8 mouse cellular contexts compared by ENCODE assay signal in genomic region chr9:118389481-118390334, GRCm38 (mm10).
A peak's percentile ranks its signal among the peaks of the same experiment; 100 is the strongest.
DNase-seq lines count a peak whose midpoint lies in the region; ATAC-seq and TF ChIP-seq lines count a peak whose summit lies in the region.

No protein-coding gene starts in this region.

- H3K9me3 ChIP-seq in heart, embryonic 13.5 days: no peaks in the 10 kb centered on the region
- no peaks in the 10 kb centered on the region for H3K9me3 ChIP-seq in liver, embryonic 14.5 days (ENCODE audit: control insufficient read depth, low read length)

- no peak for DNase-seq in layer of hippocampus, adult 2 months (ENCODE audit: low spot score in 2 of 2)
- DNase-seq in layer of hippocampus, postnatal 25 days (ENCODE audit: extremely low spot score in 1 of 2, low spot score in 1 of 2): no peak
- peak; percentile 52 for DNase-seq in embryo, embryonic 10 days (ENCODE audit: low spot score)
- DNase-seq in liver, embryonic 14.5 days (ENCODE audit: low read depth in 3 of 3, low spot score in 3 of 3): no peak
- DNase-seq in retina, postnatal 1 day: peak; percentile 30
- no peak for DNase-seq in right cerebral cortex, adult 2 months (ENCODE audit: low spot score in 2 of 2)
- DNase-seq in left cerebral cortex, adult 9 months (ENCODE audit: low spot score in 2 of 2): no peak

- ATAC-seq in heart, embryonic 13.5 days (ENCODE audit: extremely low read depth, insufficient number of reproducible peaks, low FRiP score, low TSS enrichment): no peak
- no peak for ATAC-seq in liver, embryonic 14.5 days (ENCODE audit: insufficient read depth)

- peak overlapping the region; percentile 61 for H3K9ac ChIP-seq in heart, embryonic 13.5 days
- no peak overlapping the region for H3K9ac ChIP-seq in liver, embryonic 14.5 days (replicated peaks)

- no peak overlapping the region for H3K27ac ChIP-seq in layer of hippocampus, adult 2 months
- no peak overlapping the region for H3K27ac ChIP-seq in heart, embryonic 13.5 days (replicated peaks)
- no peak overlapping the region for H3K27ac ChIP-seq in liver, embryonic 14.5 days

- no peak for TF ChIP-seq EP300 in liver, embryonic 14.5 days (IDR thresholded peaks at IDR 0.05; ENCODE audit: low read depth)

- TF ChIP-seq CTCF in layer of hippocampus, adult 2 months (conservative IDR thresholded peaks at IDR 0.05): no peak
- no peak for TF ChIP-seq CTCF in liver, embryonic 14.5 days (IDR thresholded peaks at IDR 0.05; ENCODE audit: low read depth)

- H3K4me1 ChIP-seq in heart, embryonic 13.5 days: peaks cover 13% of the 10 kb centered on the region
- H3K4me1 ChIP-seq in liver, embryonic 14.5 days (replicated peaks; ENCODE audit: control insufficient read depth in 2 of 2, insufficient read depth in 2 of 2, low read length in 1 of 2): peaks cover 0 to 3% of the 10 kb centered on the region in 2 experiments; a peak in 1 of 4 replicates

- 7% methylated on average over 27 of the region's 27 CpGs for WGBS in heart, embryonic 13.5 days
- 6% methylated on average over 27 of the region's 27 CpGs for WGBS in liver, embryonic 14.5 days (ENCODE audit: insufficient replicate concordance)

- peak overlapping the region; percentile 81 for H3K4me2 ChIP-seq in heart, embryonic 13.5 days
- H3K4me2 ChIP-seq in liver, embryonic 14.5 days (ENCODE audit: low read depth): peak overlapping the region; percentile 26; the same call in 1 of the 2 replicates

- peaks cover 31% of the 10 kb centered on the region for H3K27me3 ChIP-seq in heart, embryonic 13.5 days (replicated peaks)
- H3K27me3 ChIP-seq in liver, embryonic 14.5 days (ENCODE audit: control insufficient read depth, insufficient read depth, low read length): peaks cover 16% of the 10 kb centered on the region

- H3K36me3 ChIP-seq in heart, embryonic 13.5 days: no peaks in the 10 kb centered on the region
- no peaks in the 10 kb centered on the region for H3K36me3 ChIP-seq in liver, embryonic 14.5 days (replicated peaks; ENCODE audit: control insufficient read depth, insufficient read depth, low read depth)

- peak overlapping the region; percentile 8; the same call in 1 of the 2 replicates for H3K4me3 ChIP-seq in layer of hippocampus, adult 2 months
- peak overlapping the region; percentile 51 for H3K4me3 ChIP-seq in heart, embryonic 13.5 days
- peak overlapping the region in 1 of 2 experiments; percentile 14; a peak in 1 of 4 replicates for H3K4me3 ChIP-seq in liver, embryonic 14.5 days (ENCODE audit: insufficient read depth in 1 of 2, low read depth in 2 of 2, low read length in 2 of 2)

Comparison
In these comparisons a context has a peak if more than half of its experiments do, and no peak if none do; other contexts are left out.
1. DNase-seq: peak in embryo, embryonic 10 days (single experiment) and retina, postnatal 1 day (single experiment); none in layer of hippocampus, adult 2 months (0 of 2), layer of hippocampus, postnatal 25 days (0 of 2), liver, embryonic 14.5 days (0 of 3), right cerebral cortex, adult 2 months (0 of 2) and left cerebral cortex, adult 9 months (0 of 2).